Mouse (Mus musculus) heart, adult 11 months (tissue): ENCODE measurements around the gene Wdr78.
A peak's percentile ranks its signal among the peaks of the same experiment; 100 is the strongest.

Experiments
- DNase-seq: peaks from one replicate; pipeline ENCODE4 v3.0.0; 2022

The Wdr78 gene

GRCm38 (mm10) chr4:103048046-103048445 lies 66.3 kb downstream of the Wdr78 start:
- DNase-seq: no peak

- no peak for DNase-seq
Observed at GRCm38 (mm10) chr4:103042997-103043396, 71.4 kb downstream of the Wdr78 start.

GRCm38 (mm10) chr4:103039838-103040191 lies 74.5 kb downstream of the Wdr78 start:
- DNase-seq: no peak

GRCm38 (mm10) chr4:103039103-103039837 lies 75.1 kb downstream of the Wdr78 start:
- DNase-seq: no peak

- DNase-seq: no peak
Observed at GRCm38 (mm10) chr4:103028177-103029088, 85.9 kb downstream of the Wdr78 start.

- no peak for DNase-seq
Observed at GRCm38 (mm10) chr4:103027745-103028144, 86.6 kb downstream of the Wdr78 start.

- DNase-seq: no peak
Observed at GRCm38 (mm10) chr4:103026621-103027020, 87.7 kb downstream of the Wdr78 start, which contains the start of gene Insl5. Insl5 (minus strand) TSS chr4:103026842.

GRCm38 (mm10) chr4:103013490-103013889 lies 100.9 kb downstream of the Wdr78 start:
- DNase-seq: no peak

GRCm38 (mm10) chr4:103011823-103012222 lies 102.5 kb downstream of the Wdr78 start:
- peak; percentile 36 for DNase-seq

- DNase-seq: peak; percentile 64
Observed at GRCm38 (mm10) chr4:103010734-103011133, 103.6 kb downstream of the Wdr78 start.

- DNase-seq: no peak
Observed at GRCm38 (mm10) chr4:103006943-103007418, 107.4 kb downstream of the Wdr78 start.

GRCm38 (mm10) chr4:103006266-103006665 lies 108.1 kb downstream of the Wdr78 start:
- DNase-seq: peak; percentile 79

GRCm38 (mm10) chr4:103005190-103005945 lies 109.0 kb downstream of the Wdr78 start:
- DNase-seq: peak; percentile 18

GRCm38 (mm10) chr4:103004681-103005080 lies 109.7 kb downstream of the Wdr78 start:
- no peak for DNase-seq

- peak; percentile 17 for DNase-seq
Observed at GRCm38 (mm10) chr4:102991685-102992084, 122.7 kb downstream of the Wdr78 start.

GRCm38 (mm10) chr4:102990595-102991340 lies 123.6 kb downstream of the Wdr78 start:
- peak; percentile 36 for DNase-seq

GRCm38 (mm10) chr4:102990016-102990415 lies 124.3 kb downstream of the Wdr78 start:
- peak; percentile 55 for DNase-seq

GRCm38 (mm10) chr4:102989391-102989790 lies 125.0 kb downstream of the Wdr78 start:
- peak; percentile 71 for DNase-seq

- peak; percentile 64 for DNase-seq
Observed at GRCm38 (mm10) chr4:102988526-102988925, 125.8 kb downstream of the Wdr78 start.
